Mouse (Mus musculus) liver, embryonic 16.5 days (tissue): ENCODE measurements around the gene Arl4a. TPM values are rescaled to one million over a fixed set of nuclear protein-coding genes. Genes with fewer than 3 reads are reported as not detected.

Source experiments
- ATAC-seq: fragments of 200-750 bp; cut with Nextera tagmentation; 2 replicates; pipeline ENCODE4 v1.8.0; 2017; ENCODE audit warnings: low read depth, mild to moderate bottlenecking, moderate number of reproducible peaks, moderate library complexity
- H3K27ac ChIP-seq: fragments of 300-500 bp; sonication (generic); 2 replicates; pipeline ENCODE4 v1.5.1; 2014; ENCODE audit warnings: mild to moderate bottlenecking, low read length
- H3K27me3 ChIP-seq: fragments of 300-500 bp; sonication (generic); 2 replicates; pipeline ENCODE4 v1.6.1; 2014; ENCODE audit warnings: low read depth, low read length, mixed read lengths; ENCODE audit not compliant: control insufficient read depth, insufficient read depth
- H3K36me3 ChIP-seq: fragments of 300-500 bp; sonication (generic); 2 replicates; pipeline ENCODE4 v1.6.1; 2014; ENCODE audit warnings: mild to moderate bottlenecking; ENCODE audit not compliant: control insufficient read depth, insufficient read depth
- H3K4me1 ChIP-seq: fragments of 300-500 bp; sonication (generic); 2 replicates; pipeline ENCODE4 v1.6.1; 2014; ENCODE audit warnings: low read depth, low read length, mixed read lengths; ENCODE audit not compliant: control insufficient read depth
- H3K4me2 ChIP-seq: fragments of 300-500 bp; sonication (generic); 2 replicates; pipeline ENCODE4 v1.6.1; 2014; ENCODE audit warnings: low read depth, low read length, mixed read lengths
- H3K4me3 ChIP-seq: fragments of 300-500 bp; sonication (generic); 2 replicates; pipeline ENCODE4 v1.5.1; 2014; ENCODE audit warnings: low read depth, mild to moderate bottlenecking, low read length
- H3K9ac ChIP-seq: fragments of 300-500 bp; sonication (generic); 2 replicates; pipeline ENCODE4 v1.6.1; 2014; ENCODE audit warnings: low read depth, low read length
- H3K9me3 ChIP-seq: fragments of 300-500 bp; sonication (generic); replicated peaks from 2 replicates; pipeline ENCODE4 v1.6.1; 2016; ENCODE audit warnings: low read length; ENCODE audit not compliant: control insufficient read depth
- WGBS: fragments of 180-500 bp; shearing (Covaris S2); extraction: QIAGEN DNeasy Blood & Tissue Kit; methylation state at CpG from one replicate; pipeline ENCODE4 v1.1.7; 2014; ENCODE audit not compliant: insufficient replicate concordance; 5-methylcytosine and 5-hydroxymethylcytosine counted together
- polyA plus RNA-seq: library from polyadenylated mRNA; unstranded; fragments of >200 nt; fragmentation: Nextera tagmentation; extraction: Ambion mirVana; gene quantifications from 2 replicates; pipeline ENCODE4 v1.2.1, GENCODE M21; 2015

Arl4a gene
- polyA plus RNA-seq, 1 experiment from 2014 or later, result 93.3 TPM

DNA sequence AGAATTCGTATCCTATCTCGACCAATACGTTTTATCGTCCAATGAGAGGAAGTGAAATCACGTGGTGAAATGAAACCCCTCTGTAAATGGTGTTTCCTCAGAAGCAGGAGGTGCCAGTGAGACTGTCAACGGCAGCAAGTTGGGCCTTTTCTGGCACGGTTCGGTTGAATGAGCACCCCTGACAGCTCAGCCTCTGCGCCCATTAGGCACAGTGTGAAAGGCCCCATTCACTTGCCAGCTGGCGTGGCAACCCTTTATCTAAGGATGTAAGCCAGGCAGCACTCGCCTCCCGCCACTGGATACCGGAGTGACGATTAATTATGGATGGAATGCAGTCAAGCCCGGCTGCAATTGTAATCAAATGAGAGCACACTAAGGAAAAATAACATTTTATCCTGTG lies 81.4 kb downstream of the Arl4a start:
- ATAC-seq, result no peak
- WGBS, result 73% methylated on average over 15 of the region's 15 CpGs

More for the DNA sequence above, 81.4 kb downstream of the Arl4a start:
- no peak overlapping the region for H3K4me3 ChIP-seq
- H3K27ac ChIP-seq, result no peak overlapping the region
- H3K4me2 ChIP-seq, result no peak overlapping the region
- H3K9me3 ChIP-seq, result no peaks in the 10 kb centered on the region
- no peaks in the 10 kb centered on the region for H3K36me3 ChIP-seq
- no peaks in the 10 kb centered on the region for H3K27me3 ChIP-seq
- H3K9ac ChIP-seq, result no peak overlapping the region
- no peaks in the 10 kb centered on the region for H3K4me1 ChIP-seq

Other genes with a start within 250 kb of the Arl4a start
- 0.06 and 0.57 TPM in 2 replicates for gene Scin, start 96.2 kb upstream of the Arl4a start, polyA plus RNA-seq
- gene Lsmem1, start 161.5 kb upstream of the Arl4a start, polyA plus RNA-seq, result 0.05 and 0.12 TPM in 2 replicates
- gene Ifrd1, start 210.5 kb upstream of the Arl4a start, polyA plus RNA-seq, result 40.3 and 44.5 TPM in 2 replicates